24 mouse cellular contexts compared by ENCODE assay signal in the genomic region with DNA sequence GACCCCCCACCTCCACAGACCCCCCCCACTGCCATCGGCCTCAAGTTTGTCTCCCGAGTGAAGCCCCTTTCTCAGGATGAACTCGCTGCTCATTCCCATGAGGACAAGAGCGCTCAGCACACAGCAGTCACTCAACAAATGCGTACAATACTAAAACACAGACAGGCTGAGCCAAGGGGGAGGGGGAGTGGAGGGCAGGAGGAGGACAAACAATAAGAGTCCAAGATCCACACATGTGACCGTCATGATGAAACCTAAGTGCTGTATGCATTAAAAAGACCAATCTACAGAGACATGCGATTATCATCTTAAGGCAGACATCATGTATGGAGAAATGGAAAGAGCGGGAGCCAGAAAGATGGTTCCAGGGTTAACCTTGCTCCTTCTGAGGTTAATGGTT. TPM values are rescaled to one million over a fixed set of nuclear protein-coding genes. Genes with fewer than 3 reads are reported as not detected.
A peak's percentile ranks its signal among the peaks of the same experiment; 100 is the strongest.
DNase-seq lines count a peak whose midpoint lies in the region; ATAC-seq and TF ChIP-seq lines count a peak whose summit lies in the region.
"Had no signal": no experiment of that assay in that cellular context is flagged by ENCODE, and none has a peak within 500 bp of the region (broad histone marks: within the 10 kb centered on the region; RNA-seq: fewer than 3 reads in every experiment).

No protein-coding gene starts in this region.

- no peak overlapping the region for H3K4me3 ChIP-seq in heart, embryonic 12.5 days
- H3K4me3 ChIP-seq in layer of hippocampus, adult 2 months, result no peak overlapping the region
- no peak overlapping the region for H3K4me3 ChIP-seq in liver, embryonic 13.5 days (replicated peaks)
- H3K4me3 ChIP-seq in forebrain, embryonic 14.5 days (ENCODE audit: low read depth, low read length), result no peak overlapping the region
- H3K4me3 ChIP-seq: forebrain, embryonic 13.5 days; limb, embryonic 10.5 days; neural tube, embryonic 12.5 days had no signal

- ATAC-seq in heart, embryonic 12.5 days (ENCODE audit: insufficient number of reproducible peaks, low FRiP score), result no peak
- ATAC-seq in liver, embryonic 13.5 days (ENCODE audit: low read depth), result peak; percentile 30; the same call in 1 of the 2 replicates
- ATAC-seq in forebrain, embryonic 14.5 days, result no peak
- ATAC-seq: forebrain, embryonic 13.5 days; inflammation-experienced regulatory T-cells, adult 6 months had no signal

- H3K4me1 ChIP-seq in heart, embryonic 12.5 days (replicated peaks), result peaks cover 42% of the 10 kb centered on the region
- peaks cover 31% of the 10 kb centered on the region for H3K4me1 ChIP-seq in liver, embryonic 13.5 days (replicated peaks)
- no peaks in the 10 kb centered on the region for H3K4me1 ChIP-seq in forebrain, embryonic 14.5 days (ENCODE audit: control insufficient read depth, insufficient read depth, low read length)
- H3K4me1 ChIP-seq: forebrain, embryonic 13.5 days; neural tube, embryonic 12.5 days had no signal

- TF ChIP-seq CTCF in layer of hippocampus, adult 2 months (conservative IDR thresholded peaks at IDR 0.05), result no peak

- no peak overlapping the region for H3K9ac ChIP-seq in heart, embryonic 12.5 days
- H3K9ac ChIP-seq in liver, embryonic 13.5 days, result no peak overlapping the region
- H3K9ac ChIP-seq in forebrain, embryonic 14.5 days (ENCODE audit: low read length), result no peak overlapping the region
- H3K9ac ChIP-seq: forebrain, embryonic 13.5 days; neural tube, embryonic 12.5 days had no signal

- H3K27me3 ChIP-seq in heart, embryonic 12.5 days (replicated peaks), result no peaks in the 10 kb centered on the region
- no peaks in the 10 kb centered on the region for H3K27me3 ChIP-seq in liver, embryonic 13.5 days
- no peaks in the 10 kb centered on the region for H3K27me3 ChIP-seq in forebrain, embryonic 14.5 days (replicated peaks; ENCODE audit: control insufficient read depth, insufficient read depth, low read length)
- H3K27me3 ChIP-seq: forebrain, embryonic 13.5 days; neural tube, embryonic 12.5 days had no signal

- H3K9me3 ChIP-seq in heart, embryonic 12.5 days (replicated peaks), result no peaks in the 10 kb centered on the region
- no peaks in the 10 kb centered on the region for H3K9me3 ChIP-seq in liver, embryonic 13.5 days (replicated peaks)
- no peaks in the 10 kb centered on the region for H3K9me3 ChIP-seq in forebrain, embryonic 14.5 days (replicated peaks; ENCODE audit: control insufficient read depth, low read length)
- H3K9me3 ChIP-seq: forebrain, embryonic 13.5 days; limb, embryonic 10.5 days; neural tube, embryonic 12.5 days had no signal

- no peak overlapping the region for H3K4me2 ChIP-seq in heart, embryonic 12.5 days
- no peak overlapping the region for H3K4me2 ChIP-seq in liver, embryonic 13.5 days
- H3K4me2 ChIP-seq in forebrain, embryonic 14.5 days (ENCODE audit: low read length), result no peak overlapping the region
- H3K4me2 ChIP-seq: forebrain, embryonic 13.5 days; neural tube, embryonic 12.5 days had no signal

- WGBS in heart, embryonic 12.5 days, result 74% methylated on average over 8 of the region's 8 CpGs
- 81% methylated on average over 8 of the region's 8 CpGs for whole genome bisulfite sequencing in liver, embryonic 13.5 days (ENCODE audit: insufficient replicate concordance)
- WGBS in forebrain, embryonic 14.5 days, result 88% methylated on average over 8 of the region's 8 CpGs

- no peak for DNase-seq in heart, adult 9 months (ENCODE audit: low spot score in 2 of 2)
- no peak for DNase-seq in layer of hippocampus, adult 2 months (ENCODE audit: low spot score in 2 of 2)
- DNase-seq in layer of hippocampus, postnatal 10 days (ENCODE audit: low spot score in 2 of 2), result no peak
- DNase-seq in Muller cell, postnatal 12 days (ENCODE audit: inconsistent ontology term), result peak; percentile 32
- DNase-seq in liver, embryonic 13.5 days, result no peak
- DNase-seq in forebrain, embryonic 14.5 days (ENCODE audit: low spot score), result no peak
- DNase-seq: cerebellum, adult 9-11 months; gastrocnemius, postnatal 25 days; kidney, adult 2 months; kidney, postnatal 14 days; lung, adult 18-20 months; lung, postnatal 36 days; right cerebral cortex, postnatal 4 days; thymus, postnatal 14 days had no signal

- H3K27ac ChIP-seq in heart, embryonic 12.5 days (ENCODE audit: poor library complexity, severe bottlenecking), result peak overlapping the region; percentile 16; the same call in 1 of the 2 replicates
- H3K27ac ChIP-seq in layer of hippocampus, adult 2 months, result peak overlapping the region; percentile 70; the same call in 1 of the 2 replicates
- H3K27ac ChIP-seq in liver, embryonic 13.5 days, result 0 out of 2 replicates have a peak overlapping the region, but pooled peaks have one; percentile 39
- no peak overlapping the region for H3K27ac ChIP-seq in forebrain, embryonic 14.5 days (ENCODE audit: low read depth, low read length)
- H3K27ac ChIP-seq: forebrain, embryonic 13.5 days; limb, embryonic 10.5 days; neural tube, embryonic 12.5 days; stomach, postnatal 0 days had no signal

- peaks cover 53% of the 10 kb centered on the region for H3K36me3 ChIP-seq in heart, embryonic 12.5 days
- peaks cover 34% of the 10 kb centered on the region for H3K36me3 ChIP-seq in liver, embryonic 13.5 days
- H3K36me3 ChIP-seq in forebrain, embryonic 14.5 days (ENCODE audit: control insufficient read depth, insufficient read depth, low read length), result peaks cover 45% of the 10 kb centered on the region

RNA-seq across cellular contexts. Expression of a gene that starts 7.8 kb away (rescaled TPM):
- polyA plus RNA-seq in heart, embryonic 12.5 days (2016; fragmentation: Nextera tagmentation; extraction: Ambion mirVana), result 6.1 and 6.2 TPM in 2 replicates
- total RNA-seq in layer of hippocampus, adult 2 months (2021), result 10 to 100 TPM; 74.1 to 80.6 TPM
- 10 to 100 TPM; 55.8 to 57.4 TPM for total RNA-seq in layer of hippocampus, postnatal 10 days (2021)
- 0.91 and 1.1 TPM in 2 replicates for polyA plus RNA-seq in liver, embryonic 13.5 days (2015; fragmentation: Nextera tagmentation; extraction: Ambion mirVana)
- polyA plus RNA-seq in forebrain, embryonic 14.5 days (2014; fragmentation: Nextera tagmentation; extraction: Ambion mirVana), result 3.6 and 3.9 TPM in 2 replicates

RNA-seq across cellular contexts. Expression of a gene that starts 28.5 kb away (rescaled TPM):
- 0.82 TPM in 1 of 2 replicates, not detected in the other for polyA plus RNA-seq in heart, embryonic 12.5 days (2016; fragmentation: Nextera tagmentation; extraction: Ambion mirVana)
- total RNA-seq in layer of hippocampus, adult 2 months (2021), result not detected
- 1 to 10 TPM in 1 of 2 experiments, under 1 TPM in 1; 0.87 to 1.6 TPM for total RNA-seq in layer of hippocampus, postnatal 10 days (2021)
- polyA plus RNA-seq in liver, embryonic 13.5 days (2015; fragmentation: Nextera tagmentation; extraction: Ambion mirVana), result 0.46 TPM in 1 of 2 replicates, not detected in the other
- 2.5 TPM in 1 of 2 replicates, not detected in the other for polyA plus RNA-seq in forebrain, embryonic 14.5 days (2014; fragmentation: Nextera tagmentation; extraction: Ambion mirVana)
- total RNA-seq: adrenal gland, adult 18-20 months had no signal
- polyA plus RNA-seq: inflammation-experienced regulatory T-cells, adult 6 months; neural tube, embryonic 12.5 days; stomach, postnatal 0 days had no signal

RNA-seq across cellular contexts. Expression of a gene that starts 33.3 kb away (rescaled TPM):
- 0.21 and 0.24 TPM in 2 replicates for polyA plus RNA-seq in heart, embryonic 12.5 days (2016; fragmentation: Nextera tagmentation; extraction: Ambion mirVana)
- total RNA-seq in layer of hippocampus, adult 2 months (2021), result 1 to 10 TPM; 1.6 to 3.6 TPM
- 1 to 10 TPM; 2.4 TPM for total RNA-seq in layer of hippocampus, postnatal 10 days (2021)
- polyA plus RNA-seq in liver, embryonic 13.5 days (2015; fragmentation: Nextera tagmentation; extraction: Ambion mirVana), result 0.07 and 0.13 TPM in 2 replicates
- 0.07 TPM in 1 of 2 replicates, not detected in the other for polyA plus RNA-seq in forebrain, embryonic 14.5 days (2014; fragmentation: Nextera tagmentation; extraction: Ambion mirVana)
- total RNA-seq: hematopoietic stem cell, adult 5-6 weeks had no signal
- polyA plus RNA-seq: embryonic facial prominence, embryonic 11.5 days; neural tube, embryonic 12.5 days had no signal

RNA-seq across cellular contexts. Expression of a gene that starts 38.5 kb away (rescaled TPM):
- 0.19 and 0.37 TPM in 2 replicates for polyA plus RNA-seq in heart, embryonic 12.5 days (2016; fragmentation: Nextera tagmentation; extraction: Ambion mirVana)
- under 1 TPM; 0.37 to 0.56 TPM for total RNA-seq in layer of hippocampus, adult 2 months (2021)
- under 1 TPM; 0.69 to 0.98 TPM for total RNA-seq in layer of hippocampus, postnatal 10 days (2021)
- polyA plus RNA-seq in liver, embryonic 13.5 days (2015; fragmentation: Nextera tagmentation; extraction: Ambion mirVana), result 3.6 and 3.7 TPM in 2 replicates
- polyA plus RNA-seq in forebrain, embryonic 14.5 days (2014; fragmentation: Nextera tagmentation; extraction: Ambion mirVana), result 0.12 TPM in 1 of 2 replicates, not detected in the other
- polyA plus RNA-seq: C2C12 had no signal

RNA-seq across cellular contexts. Expression of a gene that starts 51.0 kb away (rescaled TPM):
- 70.1 and 70.6 TPM in 2 replicates for polyA plus RNA-seq in heart, embryonic 12.5 days (2016; fragmentation: Nextera tagmentation; extraction: Ambion mirVana)
- total RNA-seq in layer of hippocampus, adult 2 months (2021), result under 1 TPM; 0.47 to 0.90 TPM
- 1 to 10 TPM; 4.6 to 5.0 TPM for total RNA-seq in layer of hippocampus, postnatal 10 days (2021)
- 1.9 and 2.4 TPM in 2 replicates for polyA plus RNA-seq in liver, embryonic 13.5 days (2015; fragmentation: Nextera tagmentation; extraction: Ambion mirVana)
- 15.1 and 19.7 TPM in 2 replicates for polyA plus RNA-seq in forebrain, embryonic 14.5 days (2014; fragmentation: Nextera tagmentation; extraction: Ambion mirVana)
